Mouse (Mus musculus): Measurements from ENCODE around the gene Kif5a. TPM values are rescaled to one million over a fixed set of nuclear protein-coding genes. Genes with fewer than 3 reads are reported as not detected.

Kif5a gene
- total and polyA plus RNA-seq, 3 experiments, result 0.14 to 2.1 TPM; not detected in 1

- TF ChIP-seq ELF1 (IDR thresholded peaks at IDR 0.05; ENCODE audit: low read depth, low read length) (no peak), JUN (IDR thresholded peaks at IDR 0.05; ENCODE audit: insufficient read depth, low read depth, low read length) (no peak), RCOR1 (conservative IDR thresholded peaks at IDR 0.05; ENCODE audit: low read depth, low read length) (no peak), NRF1 (IDR thresholded peaks at IDR 0.05; ENCODE audit: low read depth, low read length) (no peak), SIN3A (IDR thresholded peaks at IDR 0.05; ENCODE audit: low read length) (no peak), USF2 (conservative IDR thresholded peaks at IDR 0.05; ENCODE audit: low read depth, low read length) (no peak), NELFE (IDR thresholded peaks at IDR 0.05; ENCODE audit: low read depth, low read length) (no peak), RAD21 (IDR thresholded peaks at IDR 0.05; ENCODE audit: low read depth, low read length) (no peak), MXI1 (IDR thresholded peaks at IDR 0.05; ENCODE audit: low read depth, low read length) (no peak), IRF4 (IDR thresholded peaks at IDR 0.05; ENCODE audit: low read depth, low read length) (no peak), SMC3 (IDR thresholded peaks at IDR 0.05; ENCODE audit: low read depth, low read length) (no peak), CHD1 (IDR thresholded peaks at IDR 0.05; ENCODE audit: low read depth, low read length) (no peak), E2F4 (IDR thresholded peaks at IDR 0.05; ENCODE audit: insufficient replicate concordance, low read depth, low read length) (no peak), ZMIZ1 (IDR thresholded peaks at IDR 0.05; ENCODE audit: low read depth, low read length) (no peak), ZKSCAN1 (IDR thresholded peaks at IDR 0.05; ENCODE audit: borderline replicate concordance, low read depth, low read length) (no peak)
- in situ Hi-C loops (cut with MboI; ENCODE audit: low pct_ligation_motif_present, low pct_unique_long_range_greater_than_20kb, low sequenced_read_pairs), result no loop called here
- H3K9ac ChIP-seq (ENCODE audit: insufficient read depth, low read depth), result no peak overlapping the region
- H3K4me1 ChIP-seq (ENCODE audit: control insufficient read depth in 1 of 2, insufficient read depth in 2 of 2), result peaks cover 11 to 22% of the 10 kb centered on the region in 2 experiments
- peaks cover 47% of the 10 kb centered on the region for H3K27me3 ChIP-seq (replicated peaks)
- no peak overlapping the region for H3K27ac ChIP-seq (ENCODE audit: insufficient read depth, low read depth)
- H3K36me3 ChIP-seq (replicated peaks in 1 of 2; ENCODE audit: control insufficient read depth in 1 of 2, insufficient read depth in 1 of 2, low read length in 1 of 2), result peaks cover 11 to 16% of the 10 kb centered on the region in 2 experiments
- no peak overlapping the region for H3K4me3 ChIP-seq (replicated peaks in 1 of 3; ENCODE audit: low read depth in 2 of 3, low read length in 2 of 3, poor library complexity in 1 of 3)
- dilution Hi-C loops (cut with MboI; ENCODE audit: extremely low pct_ligation_motif_present, extremely low pct_unique_long_range_greater_than_20kb, low sequenced_read_pairs), result no loop called here
- no peak overlapping the region for H3K4me2 ChIP-seq (ENCODE audit: insufficient read depth, low read depth, poor library complexity, severe bottlenecking)
- peaks cover 12% of the 10 kb centered on the region for H3K79me2 ChIP-seq (replicated peaks; ENCODE audit: control insufficient read depth, extremely low read depth, insufficient read depth, poor library complexity, severe bottlenecking)
- H3K9me3 ChIP-seq (replicated peaks; ENCODE audit: low read length), result no peaks in the 10 kb centered on the region
- no peak for DNase-seq (ENCODE audit: extremely low read depth)
Observed at GRCm38 (mm10) chr10:127264336-127264735, 1.2 kb upstream of the Kif5a start.

- no peak for TF ChIP-seq MAX (IDR thresholded peaks at IDR 0.05; ENCODE audit: low read length)
- no peak for TF ChIP-seq SIN3A (IDR thresholded peaks at IDR 0.05; ENCODE audit: low read length)
- H3K4me1 ChIP-seq (ENCODE audit: control insufficient read depth in 1 of 2, insufficient read depth in 2 of 2), result peaks cover 11 to 19% of the 10 kb centered on the region in 2 experiments
- peaks cover 53% of the 10 kb centered on the region for H3K27me3 ChIP-seq (replicated peaks)
- no peak for DNase-seq (ENCODE audit: extremely low read depth)
- dilution Hi-C loops (cut with MboI; ENCODE audit: extremely low pct_ligation_motif_present, extremely low pct_unique_long_range_greater_than_20kb, low sequenced_read_pairs) (no loop called here), in situ Hi-C loops (cut with MboI; ENCODE audit: low pct_ligation_motif_present, low pct_unique_long_range_greater_than_20kb, low sequenced_read_pairs) (no loop called here)
- H3K9ac ChIP-seq (ENCODE audit: insufficient read depth, low read depth), result no peak overlapping the region; the same call in 1 of the 2 replicates
- no peaks in the 10 kb centered on the region for H3K9me3 ChIP-seq (replicated peaks; ENCODE audit: low read length)
- no peak overlapping the region for H3K4me3 ChIP-seq (replicated peaks in 1 of 3; ENCODE audit: low read depth in 2 of 3, low read length in 2 of 3, poor library complexity in 1 of 3)
- peaks cover 12% of the 10 kb centered on the region for H3K79me2 ChIP-seq (replicated peaks; ENCODE audit: control insufficient read depth, extremely low read depth, insufficient read depth, poor library complexity, severe bottlenecking)
- no peak overlapping the region for H3K27ac ChIP-seq (ENCODE audit: insufficient read depth, low read depth)
- no peak overlapping the region for H3K4me2 ChIP-seq (ENCODE audit: insufficient read depth, low read depth, poor library complexity, severe bottlenecking)
- peaks cover 6 to 10% of the 10 kb centered on the region in 2 experiments for H3K36me3 ChIP-seq (replicated peaks in 1 of 2; ENCODE audit: control insufficient read depth in 1 of 2, insufficient read depth in 1 of 2, low read length in 1 of 2)
Observed at GRCm38 (mm10) chr10:127263631-127264030, 483 bp upstream of the Kif5a start.
